Mouse (Mus musculus): Measurements from ENCODE around the gene Atp2c1. TPM values are rescaled to one million over a fixed set of nuclear protein-coding genes. Genes with fewer than 3 reads are reported as not detected.

Atp2c1 gene
- polyA plus RNA-seq, 1 experiment from 2014 or later: 71.1 TPM

- H3K4me3 ChIP-seq (ENCODE audit: low read depth, low read length): no peak overlapping the region
- no peaks in the 10 kb centered on the region for H3K9me3 ChIP-seq (ENCODE audit: control insufficient read depth, low read length)
- no peaks in the 10 kb centered on the region for H3K27me3 ChIP-seq (replicated peaks; ENCODE audit: control insufficient read depth, insufficient read depth, low read length)
- DNase-seq (ENCODE audit: low spot score) (no peak), ATAC-seq (ENCODE audit: low read depth) (no peak)
- no peak overlapping the region for H3K4me2 ChIP-seq (ENCODE audit: low read depth, low read length)
- no peaks in the 10 kb centered on the region for H3K36me3 ChIP-seq (ENCODE audit: control insufficient read depth, insufficient read depth, low read length)
- 76% methylated on average over 4 of the region's 4 CpGs for WGBS
- no peak overlapping the region for H3K27ac ChIP-seq (replicated peaks; ENCODE audit: low read depth, low read length)
- H3K9ac ChIP-seq (ENCODE audit: low read depth, low read length): no peak overlapping the region
- H3K4me1 ChIP-seq (ENCODE audit: control insufficient read depth, insufficient read depth, low read length): no peaks in the 10 kb centered on the region
Observed at GRCm38 (mm10) chr9:105482715-105483510, 44.2 kb downstream of the Atp2c1 start.

- ATAC-seq (ENCODE audit: low read depth): no peak
- H3K4me2 ChIP-seq (ENCODE audit: low read depth, low read length): no peak overlapping the region
- H3K36me3 ChIP-seq (ENCODE audit: control insufficient read depth, insufficient read depth, low read length): no peaks in the 10 kb centered on the region
- H3K27me3 ChIP-seq (replicated peaks; ENCODE audit: control insufficient read depth, insufficient read depth, low read length): no peaks in the 10 kb centered on the region
- 63% methylated on average over 4 of the region's 4 CpGs for WGBS
- no peaks in the 10 kb centered on the region for H3K9me3 ChIP-seq (ENCODE audit: control insufficient read depth, low read length)
- H3K4me3 ChIP-seq (ENCODE audit: low read depth, low read length): no peak overlapping the region
- H3K27ac ChIP-seq (replicated peaks; ENCODE audit: low read depth, low read length): no peak overlapping the region
- H3K9ac ChIP-seq (ENCODE audit: low read depth, low read length): no peak overlapping the region
- no peaks in the 10 kb centered on the region for H3K4me1 ChIP-seq (ENCODE audit: control insufficient read depth, insufficient read depth, low read length)
- DNase-seq (ENCODE audit: low spot score): no peak
Observed at GRCm38 (mm10) chr9:105482070-105482469, 45.0 kb downstream of the Atp2c1 start.

- WGBS: 73% methylated on average over 3 of the region's 3 CpGs
- H3K4me1 ChIP-seq (ENCODE audit: control insufficient read depth, insufficient read depth, low read length): no peaks in the 10 kb centered on the region
- no peak for DNase-seq (ENCODE audit: low spot score)
- H3K27me3 ChIP-seq (replicated peaks; ENCODE audit: control insufficient read depth, insufficient read depth, low read length): no peaks in the 10 kb centered on the region
- H3K4me2 ChIP-seq (ENCODE audit: low read depth, low read length): no peak overlapping the region
- no peak for ATAC-seq (ENCODE audit: low read depth)
- H3K9me3 ChIP-seq (ENCODE audit: control insufficient read depth, low read length): no peaks in the 10 kb centered on the region
- H3K27ac ChIP-seq (replicated peaks; ENCODE audit: low read depth, low read length): 0 out of 2 replicates have a peak overlapping the region, but pooled peaks have one; percentile 15
- no peak overlapping the region for H3K4me3 ChIP-seq (ENCODE audit: low read depth, low read length)
- no peak overlapping the region for H3K9ac ChIP-seq (ENCODE audit: low read depth, low read length)
- no peaks in the 10 kb centered on the region for H3K36me3 ChIP-seq (ENCODE audit: control insufficient read depth, insufficient read depth, low read length)
Observed at GRCm38 (mm10) chr9:105476134-105476533, 51.0 kb downstream of the Atp2c1 start.

GRCm38 (mm10) chr9:105474910-105475309, 52.2 kb downstream of the Atp2c1 start:
- ATAC-seq (ENCODE audit: low read depth) (no peak), DNase-seq (ENCODE audit: low spot score) (no peak)
- no peaks in the 10 kb centered on the region for H3K27me3 ChIP-seq (replicated peaks; ENCODE audit: control insufficient read depth, insufficient read depth, low read length)
- H3K9ac ChIP-seq (ENCODE audit: low read depth, low read length): no peak overlapping the region
- no peaks in the 10 kb centered on the region for H3K36me3 ChIP-seq (ENCODE audit: control insufficient read depth, insufficient read depth, low read length)
- no peak overlapping the region for H3K4me3 ChIP-seq (ENCODE audit: low read depth, low read length)
- no peak overlapping the region for H3K4me2 ChIP-seq (ENCODE audit: low read depth, low read length)
- H3K9me3 ChIP-seq (ENCODE audit: control insufficient read depth, low read length): no peaks in the 10 kb centered on the region
- H3K4me1 ChIP-seq (ENCODE audit: control insufficient read depth, insufficient read depth, low read length): no peaks in the 10 kb centered on the region
- H3K27ac ChIP-seq (replicated peaks; ENCODE audit: low read depth, low read length): no peak overlapping the region
- 78% methylated on average over 3 of the region's 3 CpGs for WGBS

GRCm38 (mm10) chr9:105467787-105468186, 59.3 kb downstream of the Atp2c1 start:
- DNase-seq (ENCODE audit: low spot score): no peak

GRCm38 (mm10) chr9:105461496-105461895, 65.6 kb downstream of the Atp2c1 start:
- Histone ChIP-seq H3K27ac (replicated peaks; ENCODE audit: low read depth, low read length) (no peak overlapping the region), H3K9ac (ENCODE audit: low read depth, low read length) (no peak overlapping the region), H3K9me3 (ENCODE audit: control insufficient read depth, low read length) (no peaks in the 10 kb centered on the region), H3K4me1 (ENCODE audit: control insufficient read depth, insufficient read depth, low read length) (no peaks in the 10 kb centered on the region), H3K36me3 (ENCODE audit: control insufficient read depth, insufficient read depth, low read length) (peaks cover 41% of the 10 kb centered on the region), H3K4me3 (ENCODE audit: low read depth, low read length) (no peak overlapping the region), H3K27me3 (replicated peaks; ENCODE audit: control insufficient read depth, insufficient read depth, low read length) (no peaks in the 10 kb centered on the region), H3K4me2 (ENCODE audit: low read depth, low read length) (no peak overlapping the region)
- WGBS: 92% methylated on average over 7 of the region's 7 CpGs
- no peak for ATAC-seq (ENCODE audit: low read depth)
- DNase-seq (ENCODE audit: low spot score): no peak

More at GRCm38 (mm10) chr9:105467787-105468186, 59.3 kb downstream of the Atp2c1 start:
- Histone ChIP-seq H3K4me1 (ENCODE audit: control insufficient read depth, insufficient read depth, low read length) (no peaks in the 10 kb centered on the region), H3K4me3 (ENCODE audit: low read depth, low read length) (no peak overlapping the region), H3K9me3 (ENCODE audit: control insufficient read depth, low read length) (peaks cover 5% of the 10 kb centered on the region; the same call in 1 of the 2 replicates), H3K27me3 (replicated peaks; ENCODE audit: control insufficient read depth, insufficient read depth, low read length) (no peaks in the 10 kb centered on the region), H3K4me2 (ENCODE audit: low read depth, low read length) (no peak overlapping the region), H3K9ac (ENCODE audit: low read depth, low read length) (no peak overlapping the region), H3K27ac (replicated peaks; ENCODE audit: low read depth, low read length) (no peak overlapping the region), H3K36me3 (ENCODE audit: control insufficient read depth, insufficient read depth, low read length) (peaks cover 29% of the 10 kb centered on the region)
- ATAC-seq (ENCODE audit: low read depth): no peak
- 96% methylated on average over 3 of the region's 3 CpGs for WGBS

- Histone ChIP-seq H3K36me3 (ENCODE audit: control insufficient read depth, insufficient read depth, low read length) (peaks cover 41% of the 10 kb centered on the region), H3K9ac (ENCODE audit: low read depth, low read length) (no peak overlapping the region), H3K4me3 (ENCODE audit: low read depth, low read length) (no peak overlapping the region), H3K4me1 (ENCODE audit: control insufficient read depth, insufficient read depth, low read length) (no peaks in the 10 kb centered on the region), H3K27me3 (replicated peaks; ENCODE audit: control insufficient read depth, insufficient read depth, low read length) (no peaks in the 10 kb centered on the region), H3K9me3 (ENCODE audit: control insufficient read depth, low read length) (no peaks in the 10 kb centered on the region), H3K4me2 (ENCODE audit: low read depth, low read length) (no peak overlapping the region), H3K27ac (replicated peaks; ENCODE audit: low read depth, low read length) (no peak overlapping the region)
- ATAC-seq (ENCODE audit: low read depth): no peak
- WGBS: 89% methylated on average over 13 of the region's 13 CpGs
- DNase-seq (ENCODE audit: low spot score): no peak
Observed at GRCm38 (mm10) chr9:105459032-105459431, 68.1 kb downstream of the Atp2c1 start.

GRCm38 (mm10) chr9:105408549-105408948, 118.6 kb downstream of the Atp2c1 start:
- Histone ChIP-seq H3K27ac (replicated peaks; ENCODE audit: low read depth, low read length) (no peak overlapping the region), H3K9ac (ENCODE audit: low read depth, low read length) (no peak overlapping the region), H3K4me3 (ENCODE audit: low read depth, low read length) (no peak overlapping the region), H3K4me2 (ENCODE audit: low read depth, low read length) (no peak overlapping the region), H3K27me3 (replicated peaks; ENCODE audit: control insufficient read depth, insufficient read depth, low read length) (no peaks in the 10 kb centered on the region), H3K9me3 (ENCODE audit: control insufficient read depth, low read length) (no peaks in the 10 kb centered on the region), H3K4me1 (ENCODE audit: control insufficient read depth, insufficient read depth, low read length) (no peaks in the 10 kb centered on the region), H3K36me3 (ENCODE audit: control insufficient read depth, insufficient read depth, low read length) (peaks cover 50% of the 10 kb centered on the region)
- WGBS: 92% methylated on average over 6 of the region's 6 CpGs
- DNase-seq (ENCODE audit: low spot score): no peak
- no peak for ATAC-seq (ENCODE audit: low read depth)

- H3K4me1 ChIP-seq (ENCODE audit: control insufficient read depth, insufficient read depth, low read length): peaks cover 13% of the 10 kb centered on the region
- WGBS: 3% methylated on average over 36 of the region's 44 CpGs
- peak within 1 kb of the TSS; percentile 80 for H3K4me2 ChIP-seq (ENCODE audit: low read depth, low read length)
- H3K36me3 ChIP-seq (ENCODE audit: control insufficient read depth, insufficient read depth, low read length): peaks cover 23% of the 10 kb centered on the region; the same call in 1 of the 2 replicates
- ATAC-seq (ENCODE audit: low read depth) (peak; percentile 98), DNase-seq (ENCODE audit: low spot score) (peak; percentile 97)
- H3K27me3 ChIP-seq (replicated peaks; ENCODE audit: control insufficient read depth, insufficient read depth, low read length): no peaks in the 10 kb centered on the region
- no peaks in the 10 kb centered on the region for H3K9me3 ChIP-seq (ENCODE audit: control insufficient read depth, low read length)
- peak within 1 kb of the TSS; percentile 72 for H3K4me3 ChIP-seq (ENCODE audit: low read depth, low read length)
- H3K9ac ChIP-seq (ENCODE audit: low read depth, low read length): peak within 1 kb of the TSS; percentile 77
- H3K27ac ChIP-seq (replicated peaks; ENCODE audit: low read depth, low read length): peak within 1 kb of the TSS; percentile 92
Observed at GRCm38 (mm10) chr9:105395218-105395627, 131.9 kb downstream of the Atp2c1 start, which contains the start of the genes Aste1 and Nek11. TSS of gene Aste1 (plus strand) at chr9:105395392. TSS of gene Nek11 (minus strand) at chr9:105395524.

Data from embryonic facial prominence, embryonic 14.5 days (tissue).